Mouse (Mus musculus): ENCODE results near the gene Slc35f3. TPM values are rescaled to one million over a fixed set of nuclear protein-coding genes. Genes with fewer than 3 reads are reported as not detected.

Gene Slc35f3
- total RNA-seq, 2 experiments from 2014 or later = not detected

DNA sequence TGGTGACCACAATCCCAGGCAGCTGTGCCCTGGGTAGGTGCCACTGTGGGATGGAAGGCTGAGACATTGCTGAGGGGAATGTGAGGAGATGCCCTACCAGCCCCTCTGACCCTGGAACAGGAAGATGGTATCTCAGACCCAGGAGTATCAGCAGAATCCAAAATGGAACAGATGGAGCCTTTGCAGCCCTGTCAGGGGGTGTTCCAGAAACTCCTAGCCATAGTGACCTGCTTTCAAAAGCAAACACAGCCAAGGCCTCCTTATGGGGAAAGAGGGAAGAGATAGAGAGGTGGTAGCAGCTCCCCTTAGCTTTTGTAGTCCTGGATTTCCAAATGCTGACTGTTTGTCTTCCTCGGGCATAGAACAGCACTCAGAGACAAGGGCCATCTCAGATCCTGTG, 27.8 kb downstream of the Slc35f3 start:
- intact Hi-C loops (cut with DNase I) = no loop called here
- no peak for DNase-seq

DNA sequence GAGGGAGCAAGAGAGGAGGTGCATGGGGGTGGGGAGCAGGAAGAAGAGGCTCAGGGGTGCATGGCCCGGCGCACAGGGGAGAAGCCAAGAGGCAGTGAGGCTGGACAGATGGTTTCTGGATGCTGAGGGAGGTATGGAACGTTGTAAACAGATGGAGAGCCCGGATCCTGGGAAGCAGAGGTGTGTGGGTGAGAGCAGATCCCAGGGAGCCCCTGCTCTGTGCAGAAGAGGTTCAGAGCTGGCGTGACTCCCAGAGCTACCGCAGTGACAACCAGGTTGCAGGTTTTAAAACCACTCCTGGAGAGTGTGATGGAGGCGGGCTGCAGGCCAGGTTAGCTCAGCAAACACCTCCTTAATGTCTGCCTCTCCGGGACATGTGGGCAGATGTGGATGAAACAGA, 28.4 kb downstream of the Slc35f3 start:
- intact Hi-C loops (cut with DNase I) = no loop called here

DNA sequence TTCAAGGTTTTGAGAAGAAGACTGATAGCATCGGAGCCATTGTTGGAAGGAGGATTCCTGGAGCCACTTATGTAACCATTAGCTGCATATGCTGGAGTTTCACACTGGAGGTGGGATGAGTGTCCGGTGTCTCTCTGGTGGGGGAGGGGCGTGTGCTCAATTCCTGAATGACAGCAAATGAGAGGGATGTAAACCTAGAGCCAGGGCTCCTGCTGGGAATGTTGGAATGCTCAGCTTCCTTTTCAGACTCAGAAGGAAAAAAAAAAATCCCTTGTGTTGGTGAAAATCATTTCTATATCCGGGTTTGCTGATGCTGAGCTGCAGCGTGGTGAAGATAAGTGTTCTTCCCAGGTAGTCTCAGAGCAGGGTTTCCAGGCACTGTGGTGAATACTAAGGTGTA, 29.4 kb downstream of the Slc35f3 start:
- intact Hi-C loops (cut with DNase I) = no loop called here

More for the DNA sequence above, 28.4 kb downstream of the Slc35f3 start:
- DNase-seq = no peak

DNA sequence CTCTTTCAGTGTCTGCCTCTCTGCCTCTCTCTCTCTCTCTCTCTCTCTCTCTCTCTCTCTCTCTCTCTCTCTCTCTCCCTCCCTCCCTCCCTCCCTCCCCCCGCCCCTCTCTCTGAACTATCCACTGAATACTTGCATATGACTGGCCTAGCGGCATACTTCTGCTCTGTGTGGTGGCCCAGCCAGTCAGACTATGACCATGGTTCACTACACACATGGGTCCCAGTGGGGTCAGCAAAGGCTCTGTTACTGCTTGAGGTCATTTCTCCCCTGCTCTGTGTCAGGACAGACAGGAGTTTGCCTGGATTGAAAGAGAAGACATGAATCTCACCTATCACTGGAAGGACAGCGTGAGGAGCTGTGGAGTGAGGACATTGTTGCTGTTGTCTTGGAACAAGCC, 40.5 kb downstream of the Slc35f3 start:
- intact Hi-C loops (cut with DNase I) = no loop called here
- no peak for DNase-seq

More for the DNA sequence above, 29.4 kb downstream of the Slc35f3 start:
- DNase-seq = no peak

DNA sequence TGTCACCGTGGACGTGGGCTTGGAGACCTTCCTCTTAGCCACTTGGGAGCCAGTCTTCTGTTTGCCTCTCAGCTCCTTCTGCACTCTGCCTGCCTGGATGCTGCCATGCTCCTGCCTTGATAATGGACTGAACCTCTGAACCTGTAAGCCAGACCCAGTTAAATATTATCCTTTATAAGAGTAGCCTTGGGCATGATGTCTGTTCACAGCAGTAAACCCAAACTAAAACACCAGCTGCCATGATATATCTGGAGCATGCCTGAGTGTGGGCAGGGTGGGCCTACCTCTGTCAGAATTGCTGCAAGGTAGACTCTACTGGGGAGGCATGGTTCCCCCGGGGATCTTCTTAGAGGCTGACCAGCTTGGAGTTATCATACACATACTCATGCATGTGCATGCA, 41.0 kb downstream of the Slc35f3 start:
- intact Hi-C loops (cut with DNase I) = no loop called here
- DNase-seq = no peak

DNA sequence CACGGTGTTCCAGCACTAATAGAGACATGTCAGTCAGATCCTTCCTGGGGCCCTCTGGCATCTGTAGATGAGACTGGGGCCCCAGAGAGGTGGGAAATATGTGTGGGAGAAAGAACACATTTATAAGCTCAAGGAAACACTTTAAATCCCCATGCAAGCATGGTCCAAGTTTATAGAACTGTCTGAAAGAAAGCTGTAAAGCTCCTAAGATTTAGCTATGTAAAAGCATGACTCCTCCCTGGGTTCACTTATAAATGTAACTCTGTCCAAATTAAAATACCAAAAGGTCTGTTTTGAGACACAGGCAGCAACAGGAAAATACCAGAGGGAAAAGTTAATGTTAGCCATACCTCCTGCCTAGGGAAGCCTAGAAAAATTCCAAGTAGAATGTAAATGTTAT, 42.8 kb downstream of the Slc35f3 start:
- intact Hi-C loops (cut with DNase I) = no loop called here

DNA sequence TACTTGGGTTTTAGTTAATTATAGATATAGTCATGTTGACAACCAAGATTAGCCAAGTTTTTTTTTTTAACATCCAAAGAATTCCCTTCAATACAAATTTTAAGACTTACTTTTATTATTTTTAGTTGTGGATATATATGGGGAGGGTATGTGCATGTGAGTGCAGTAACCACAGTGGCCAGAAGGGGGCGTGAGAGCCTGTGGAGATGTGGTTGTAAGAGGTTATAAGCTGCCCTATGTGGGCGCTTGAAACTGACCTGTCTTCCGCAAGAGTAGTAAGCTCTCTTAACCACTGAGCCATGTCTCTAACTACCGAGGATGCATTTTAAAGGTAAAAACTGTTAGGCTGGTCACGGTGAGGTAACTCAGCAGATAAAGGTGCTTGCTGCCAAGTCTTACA, 45.1 kb downstream of the Slc35f3 start:
- no peak for DNase-seq
- intact Hi-C loops (cut with DNase I) = no loop called here

More for the DNA sequence above, 42.8 kb downstream of the Slc35f3 start:
- no peak for DNase-seq

DNA sequence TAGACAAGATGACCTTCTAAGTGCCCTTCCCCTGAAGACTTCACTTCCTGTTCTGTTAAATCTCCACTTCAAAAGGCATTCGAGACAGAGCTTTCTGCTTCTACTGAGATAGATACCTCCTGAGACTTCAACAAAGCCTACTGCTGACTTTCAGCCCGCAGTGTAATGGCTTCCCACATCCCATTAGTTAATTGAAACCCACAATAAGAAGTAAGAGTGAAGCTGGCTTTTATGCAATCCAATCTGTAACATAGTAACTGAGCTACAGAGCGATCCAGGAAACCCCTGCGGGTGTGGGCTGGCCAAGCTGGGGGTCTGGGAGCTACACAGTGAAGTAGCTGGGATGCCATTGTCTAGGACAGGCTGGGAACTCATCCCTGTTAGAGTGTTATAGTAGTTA, 46.7 kb downstream of the Slc35f3 start:
- DNase-seq = no peak
- intact Hi-C loops (cut with DNase I) = no loop called here

DNA sequence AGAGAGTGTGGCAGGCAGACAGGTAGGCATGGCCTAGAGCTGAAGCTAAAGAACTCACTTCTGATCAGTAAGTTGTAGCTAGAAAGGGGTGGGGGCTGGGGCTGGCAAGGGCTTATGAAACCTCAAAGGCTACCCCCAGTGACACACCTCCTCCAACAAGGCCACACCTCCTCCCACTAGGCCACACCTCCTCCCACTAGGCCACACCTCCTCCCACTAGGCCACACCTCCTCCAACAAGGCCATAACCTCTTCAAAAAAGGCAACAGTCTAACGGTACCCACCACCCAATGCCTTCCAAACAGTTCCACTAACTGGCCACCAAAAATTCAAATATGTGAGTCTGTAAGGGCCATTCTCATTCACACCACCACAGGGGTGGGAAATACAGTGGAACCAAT, 54.9 kb downstream of the Slc35f3 start:
- DNase-seq = no peak
- intact Hi-C loops (cut with DNase I) = no loop called here

DNA sequence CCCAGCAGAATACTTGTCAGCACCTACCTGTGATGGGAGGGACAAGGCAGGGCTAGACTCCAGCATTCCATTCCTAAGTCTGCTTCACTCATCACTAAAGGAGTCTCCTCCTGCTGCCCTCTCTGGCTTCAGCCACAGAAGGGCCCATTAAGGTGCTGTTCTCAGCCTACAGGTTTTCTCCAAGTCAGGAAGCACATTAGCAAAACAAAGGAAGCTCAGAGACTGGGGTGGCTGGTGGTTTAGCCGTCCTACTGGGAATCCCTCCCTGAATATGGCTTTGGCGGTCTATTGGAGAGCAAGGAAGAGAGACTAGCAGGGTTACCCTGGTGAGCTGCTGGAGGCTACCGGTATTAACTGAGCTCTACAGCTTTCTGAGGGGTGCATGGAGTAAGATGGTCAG, 59.6 kb downstream of the Slc35f3 start:
- intact Hi-C loops (cut with DNase I) = no loop called here
- DNase-seq = no peak

DNA sequence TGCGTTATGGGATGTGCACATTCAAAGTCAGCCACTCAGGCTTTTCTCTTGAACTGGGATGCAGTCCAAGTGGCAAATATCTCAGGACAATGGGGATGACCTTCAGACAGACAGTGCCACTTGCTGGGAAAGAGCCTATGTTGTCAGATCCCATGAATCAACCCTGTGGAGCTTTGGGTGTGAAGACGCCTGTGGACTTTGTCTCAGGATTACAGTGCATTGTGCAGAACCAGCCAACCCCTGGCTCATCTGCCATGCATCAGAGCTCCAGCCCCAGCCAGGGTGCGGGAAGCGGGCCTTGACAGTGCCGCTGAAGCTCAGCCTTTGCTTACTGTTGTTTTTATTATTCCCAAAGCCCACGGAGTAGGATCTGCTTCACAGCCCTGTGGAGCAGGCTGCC, 60.9 kb downstream of the Slc35f3 start:
- no peak for DNase-seq
- intact Hi-C loops (cut with DNase I) = no loop called here

DNA sequence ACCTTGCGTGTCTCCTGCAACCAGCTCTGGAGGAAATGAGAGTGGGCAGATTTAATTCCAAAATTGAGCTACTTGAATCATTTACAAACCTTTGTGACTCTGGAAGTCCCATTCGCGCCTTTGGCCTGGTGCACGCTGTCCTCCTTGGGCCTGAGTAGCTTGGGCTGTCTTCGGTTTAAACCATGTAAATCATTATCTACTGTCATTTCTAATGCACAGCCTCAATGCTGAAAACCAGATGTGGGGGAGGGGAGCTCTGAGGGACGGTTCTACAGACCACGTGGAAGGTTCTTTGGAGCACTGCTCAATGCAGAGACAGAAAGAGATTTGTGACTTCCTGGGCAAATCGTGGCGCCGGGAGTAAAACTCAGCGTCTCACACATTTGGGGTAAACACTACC, 61.7 kb downstream of the Slc35f3 start:
- DNase-seq = no peak
- intact Hi-C loops (cut with DNase I) = no loop called here

DNA sequence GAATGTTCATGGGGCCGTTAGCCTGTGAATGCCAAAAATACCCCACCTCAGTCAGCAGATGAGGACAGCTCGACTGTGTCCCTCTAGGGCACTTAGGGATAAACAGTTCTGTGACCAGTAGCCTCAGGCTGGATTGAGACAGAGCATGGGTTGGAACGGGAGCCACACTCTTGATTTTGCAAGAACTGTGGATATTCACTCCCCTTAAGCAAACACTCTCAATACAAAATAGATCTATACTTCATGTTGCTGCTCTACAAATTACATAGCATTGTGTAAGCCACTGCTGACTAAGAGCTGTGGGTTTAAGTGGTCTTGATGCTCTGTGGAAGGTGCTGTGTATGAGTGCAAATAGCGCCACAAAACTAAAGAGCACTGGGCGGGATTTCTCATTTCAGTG, 62.3 kb downstream of the Slc35f3 start:
- DNase-seq = no peak
- intact Hi-C loops (cut with DNase I) = no loop called here

DNA sequence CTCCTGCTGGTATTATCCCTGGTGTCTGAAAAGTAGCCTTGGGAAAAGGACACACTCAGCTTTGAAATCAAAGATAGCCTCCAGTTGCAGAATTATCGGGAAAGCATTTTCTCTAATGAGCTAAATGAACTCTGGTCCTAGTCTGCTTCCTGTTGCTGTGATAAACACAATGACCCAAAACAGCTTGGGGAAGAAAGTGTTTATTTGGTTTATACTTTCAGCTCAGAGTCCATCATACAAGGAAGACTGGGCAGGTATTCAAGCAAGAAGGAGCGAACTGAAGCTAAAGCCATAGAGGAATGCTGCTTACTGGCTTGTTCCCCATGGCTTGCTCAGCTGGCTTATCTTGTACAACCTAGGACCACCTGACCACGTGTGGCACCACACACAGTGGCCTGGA, 67.9 kb downstream of the Slc35f3 start:
- intact Hi-C loops (cut with DNase I) = no loop called here
- DNase-seq = no peak

DNA sequence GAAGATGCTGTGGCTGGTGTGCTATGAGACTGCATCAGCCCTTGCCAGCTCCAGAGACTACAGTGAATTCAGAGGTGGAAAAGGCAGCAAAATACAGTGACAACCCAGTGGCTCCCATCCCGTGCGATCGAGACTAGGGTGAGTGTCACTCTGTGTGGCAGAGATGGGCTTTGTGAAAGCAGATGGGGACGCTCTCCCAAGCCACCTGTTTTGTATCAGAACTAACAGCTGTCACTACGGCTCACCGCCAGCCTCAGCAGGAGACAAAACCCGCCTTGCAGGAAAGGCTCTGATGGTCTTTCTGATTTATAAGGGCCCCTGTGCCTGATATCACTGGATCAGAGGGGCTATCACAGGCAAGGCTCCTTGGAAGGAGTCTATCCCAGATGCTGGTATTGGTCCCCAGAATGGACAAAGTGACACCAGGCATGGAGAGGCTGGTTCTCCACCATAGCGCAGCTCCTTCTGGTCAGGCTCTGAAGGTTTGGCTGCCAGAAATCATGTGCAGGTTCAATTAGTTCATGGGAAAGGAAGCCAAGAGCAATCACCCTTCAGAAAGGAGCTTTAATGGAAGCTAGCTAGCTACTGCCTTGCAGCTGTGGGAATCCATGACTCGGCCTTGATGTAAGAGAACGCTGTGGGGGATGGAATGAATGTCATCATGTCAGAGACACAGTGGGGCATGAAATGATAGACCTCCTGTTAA, 70.1 kb downstream of the Slc35f3 start:
- no peak for DNase-seq

DNA sequence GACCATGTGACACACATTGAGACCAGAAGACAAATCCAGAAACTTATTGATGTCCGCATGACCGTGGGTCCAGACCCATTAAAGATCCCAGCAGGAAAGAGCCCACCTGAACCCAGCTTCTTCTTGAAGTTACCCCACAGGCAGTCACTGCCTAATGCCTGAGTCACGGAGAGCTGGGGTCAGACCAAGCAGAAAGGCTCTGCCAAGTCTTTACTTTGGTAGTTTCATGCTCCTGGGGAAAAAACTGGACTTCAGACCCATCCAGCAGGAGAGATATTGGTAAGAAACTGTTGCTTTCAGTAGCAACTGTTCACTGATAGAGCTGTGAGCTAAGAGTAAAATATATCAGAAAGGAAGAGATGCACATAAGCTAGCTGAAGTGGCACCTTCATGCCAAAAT, 73.5 kb downstream of the Slc35f3 start:
- DNase-seq = no peak
- intact Hi-C loops (cut with DNase I) = no loop called here

More for the DNA sequence above, 70.1 kb downstream of the Slc35f3 start:
- intact Hi-C loops (cut with DNase I) = no loop called here

DNA sequence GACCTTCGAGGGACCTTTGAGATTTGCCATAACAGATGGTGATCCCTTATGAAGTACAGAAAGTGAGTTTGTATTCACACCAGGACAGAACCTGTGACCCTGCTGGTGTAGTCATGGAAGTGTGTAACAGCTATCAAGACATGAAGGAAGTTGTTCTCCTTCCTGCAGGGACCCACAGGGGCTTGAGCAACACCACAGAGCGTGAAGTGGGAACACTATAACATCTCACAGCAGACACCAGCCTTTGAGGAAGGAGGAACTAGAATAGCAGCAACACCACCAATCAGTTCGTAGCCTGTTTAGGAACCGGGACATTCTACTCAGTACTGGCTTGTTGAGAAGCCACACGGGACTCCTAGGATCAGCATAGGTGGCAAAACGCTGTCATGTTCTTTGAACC, 81.2 kb downstream of the Slc35f3 start:
- intact Hi-C loops (cut with DNase I) = no loop called here
- no peak for DNase-seq

DNA sequence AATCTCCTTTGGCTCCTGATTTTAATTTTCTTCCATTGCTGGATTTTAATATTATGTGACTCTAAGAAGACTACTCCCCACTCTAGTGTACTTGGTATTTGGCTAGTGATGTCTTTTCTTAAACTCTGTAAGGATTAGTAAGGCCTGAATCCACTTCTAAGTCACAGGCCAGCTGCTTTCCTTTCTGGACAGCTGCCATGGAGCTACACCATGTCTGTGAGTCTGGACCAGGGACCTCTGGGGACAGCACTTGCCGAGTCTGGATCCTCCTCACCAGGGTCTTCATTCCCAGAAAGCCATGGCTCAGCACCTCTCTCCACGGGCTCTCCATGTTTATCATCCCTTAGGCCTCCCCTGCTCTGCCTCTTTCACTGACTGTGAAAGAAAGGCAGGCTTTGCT, 81.8 kb downstream of the Slc35f3 start:
- intact Hi-C loops (cut with DNase I) = loop anchor here (5.0 to 10.0 kb wide), 2 partner anchors 123 to 425 kb away; no protein-coding TSS in a partner anchor

DNA sequence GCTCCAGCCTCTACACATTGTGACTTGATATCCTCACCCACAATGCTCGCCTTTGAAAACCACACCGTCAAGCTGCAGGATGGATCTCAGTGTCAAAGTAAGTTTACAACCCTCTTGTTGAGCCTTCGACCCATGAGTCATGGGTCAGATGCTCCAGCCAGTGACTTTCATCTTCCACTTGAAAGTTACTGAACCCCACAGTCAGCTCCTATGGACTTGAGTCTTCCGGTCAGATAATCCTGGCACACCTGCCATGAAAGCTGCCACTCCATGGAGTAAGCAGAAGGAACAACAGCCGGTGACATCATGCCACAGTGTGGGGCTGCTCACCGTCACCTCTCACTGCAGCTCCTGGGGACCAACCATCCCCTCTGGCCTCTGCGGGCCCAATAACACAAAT, 82.9 kb downstream of the Slc35f3 start:
- no peak for DNase-seq
- intact Hi-C loops (cut with DNase I) = loop anchor here (5.0 to 10.0 kb wide), 2 partner anchors 124 to 426 kb away; no protein-coding TSS in a partner anchor

More for the DNA sequence above, 81.8 kb downstream of the Slc35f3 start:
- DNase-seq = no peak

DNA sequence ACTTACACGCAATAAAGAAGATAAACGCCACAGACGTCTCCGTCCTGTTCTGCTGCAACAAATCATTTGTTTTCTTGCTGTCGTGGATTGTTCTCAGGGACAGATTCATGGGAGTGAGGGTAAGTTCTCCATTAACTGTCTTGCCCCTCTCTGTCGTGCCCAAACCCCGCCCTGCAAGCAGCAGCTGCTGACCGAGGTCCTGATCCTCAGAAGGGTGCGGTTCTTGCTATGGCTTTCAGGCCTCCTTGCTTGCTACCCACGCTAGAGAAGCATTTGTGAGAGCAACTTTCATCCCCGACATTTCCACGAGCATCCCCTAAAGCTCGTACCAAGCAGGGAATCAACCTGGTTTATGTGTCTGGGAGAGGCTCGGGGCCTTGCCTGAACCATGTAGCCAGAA, 83.9 kb downstream of the Slc35f3 start:
- intact Hi-C loops (cut with DNase I) = loop anchor here (5.0 to 10.0 kb wide), 2 partner anchors 125 to 427 kb away; no protein-coding TSS in a partner anchor
- DNase-seq = no peak

DNA sequence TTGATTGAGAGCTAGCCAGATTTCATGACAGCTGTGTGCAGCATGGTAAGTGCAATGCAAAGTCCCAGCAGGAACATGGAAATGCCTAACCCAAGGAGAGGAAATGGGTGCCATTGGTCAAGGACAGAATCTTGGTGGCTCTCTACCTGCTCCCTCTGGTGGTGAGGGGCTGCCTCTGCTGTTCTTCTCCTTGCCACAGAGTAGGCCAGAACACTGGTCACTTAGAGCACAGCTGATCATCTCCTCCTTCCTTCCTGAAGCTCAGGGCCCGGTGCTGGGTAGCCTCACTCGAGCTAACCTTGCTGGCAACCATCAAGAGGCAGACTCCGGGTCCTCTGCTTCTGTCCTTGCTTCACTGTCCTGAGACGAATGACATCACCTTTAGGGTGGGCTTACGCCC, 84.4 kb downstream of the Slc35f3 start:
- intact Hi-C loops (cut with DNase I) = loop anchor here (5.0 to 10.0 kb wide), 2 partner anchors 125 to 428 kb away; no protein-coding TSS in a partner anchor
- DNase-seq = no peak

DNA sequence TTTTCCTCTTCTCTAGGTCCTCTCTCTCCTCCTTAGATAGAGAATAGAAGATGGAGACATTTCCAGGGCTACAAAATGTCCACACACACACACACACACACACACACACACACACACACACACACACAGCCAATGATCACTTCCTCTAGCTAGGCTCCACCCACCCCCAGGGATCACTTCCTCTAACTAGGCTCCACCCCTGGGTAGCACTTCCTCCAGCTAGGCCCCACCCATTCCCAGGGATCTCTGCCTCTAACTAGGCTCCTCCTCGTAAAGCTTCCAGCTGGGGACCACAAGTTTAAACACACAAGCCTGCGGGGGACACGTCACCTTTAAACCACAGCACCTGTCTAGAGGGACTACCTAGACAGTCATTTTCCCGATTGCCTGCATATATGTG, 89.2 kb downstream of the Slc35f3 start:
- intact Hi-C loops (cut with DNase I) = loop anchor here (10.0 kb wide), 1 partner anchor 433 kb away; no protein-coding TSS in a partner anchor
- DNase-seq = no peak

DNA sequence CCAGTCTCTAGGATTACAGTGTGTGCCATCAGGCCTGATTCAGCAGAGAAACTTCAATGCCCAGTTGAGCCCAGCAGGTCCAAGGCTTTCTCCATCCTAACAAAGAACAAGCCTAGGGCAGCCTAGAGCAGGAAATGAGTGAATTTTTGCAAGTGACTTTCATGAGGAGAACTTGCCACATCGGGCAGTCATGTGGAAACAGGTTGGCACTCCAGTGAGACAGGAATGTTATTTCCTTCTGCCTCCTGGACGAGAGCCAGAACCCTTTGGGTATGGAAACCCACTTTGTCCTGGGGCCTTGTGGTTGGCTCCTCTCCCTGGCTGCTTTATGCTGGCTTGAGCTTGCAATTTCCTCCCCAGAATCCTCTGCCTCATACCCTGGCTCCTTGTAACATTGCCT, 93.2 kb downstream of the Slc35f3 start:
- DNase-seq = no peak
- intact Hi-C loops (cut with DNase I) = no loop called here
